Mouse (Mus musculus) forebrain, embryonic 16.5 days (tissue): ENCODE results near the gene 5330417C22Rik. TPM values are rescaled to one million over a fixed set of nuclear protein-coding genes. Genes with fewer than 3 reads are reported as not detected.

Source experiments
- ATAC-seq: fragments of 200-750 bp; cut with Nextera tagmentation; 2 replicates; pipeline ENCODE4 v1.8.0; 2017; ENCODE audit warnings: mild to moderate bottlenecking, moderate library complexity
- H3K27ac ChIP-seq: fragments of 300-500 bp; sonication (generic); 2 replicates; pipeline ENCODE4 v1.5.1; 2014; ENCODE audit warnings: low read length, control low read depth
- H3K27me3 ChIP-seq: fragments of 300-500 bp; sonication (generic); replicated peaks from 2 replicates; pipeline ENCODE4 v1.6.1; 2014; ENCODE audit warnings: low read length; ENCODE audit not compliant: control insufficient read depth, insufficient read depth
- H3K36me3 ChIP-seq: fragments of 300-500 bp; sonication (generic); 2 replicates; pipeline ENCODE4 v1.6.1; 2014; ENCODE audit not compliant: control insufficient read depth, insufficient read depth
- H3K4me1 ChIP-seq: fragments of 300-500 bp; sonication (generic); replicated peaks from 2 replicates; pipeline ENCODE4 v1.6.1; 2014; ENCODE audit warnings: low read length; ENCODE audit not compliant: control insufficient read depth, insufficient read depth
- H3K4me2 ChIP-seq: fragments of 300-500 bp; sonication (generic); 2 replicates; pipeline ENCODE4 v1.6.1; 2014; ENCODE audit warnings: mild to moderate bottlenecking, low read length, control low read depth
- H3K4me3 ChIP-seq: fragments of 300-500 bp; sonication (generic); replicated peaks from 2 replicates; pipeline ENCODE4 v1.5.1; 2014; ENCODE audit warnings: mild to moderate bottlenecking, low read length, control low read depth
- H3K9ac ChIP-seq: fragments of 300-500 bp; sonication (generic); replicated peaks from 2 replicates; pipeline ENCODE4 v1.6.1; 2014; ENCODE audit warnings: low read depth, low read length, control low read depth
- H3K9me3 ChIP-seq: fragments of 300-500 bp; sonication (generic); 2 replicates; pipeline ENCODE4 v1.6.1; 2016; ENCODE audit warnings: low read length; ENCODE audit not compliant: control insufficient read depth
- WGBS: fragments of 180-500 bp; shearing (Covaris S2); extraction: QIAGEN DNeasy Blood & Tissue Kit; methylation state at CpG from one replicate; pipeline ENCODE4 v1.1.7; 2014; 5-methylcytosine and 5-hydroxymethylcytosine counted together
- polyA plus RNA-seq: library from polyadenylated mRNA; unstranded; fragments of >200 nt; fragmentation: Nextera tagmentation; extraction: Ambion mirVana; gene quantifications from 2 replicates; pipeline ENCODE4 v1.2.1, GENCODE M21; 2015

The 5330417C22Rik gene
- polyA plus RNA-seq, 1 experiment from 2014 or later = 12.1 TPM

DNA sequence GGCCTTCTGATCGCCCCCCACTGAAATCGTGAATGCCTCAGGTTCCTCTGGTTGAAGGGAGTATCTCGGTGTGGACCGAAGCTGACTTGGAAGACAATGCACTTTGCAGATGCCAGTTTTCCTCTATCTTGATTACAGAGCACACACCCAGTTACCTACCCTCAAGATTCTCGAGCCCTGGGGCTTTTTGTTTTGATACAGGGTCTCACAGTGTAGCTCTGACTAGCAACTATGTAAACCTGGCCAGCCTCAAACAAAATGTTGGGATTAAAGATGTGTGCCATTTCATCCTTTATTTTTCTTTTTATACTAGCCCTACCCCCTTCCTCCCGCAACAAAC, 91.0 kb downstream of the 5330417C22Rik start:
- H3K27me3 ChIP-seq = no peaks in the 10 kb centered on the region
- H3K36me3 ChIP-seq = no peaks in the 10 kb centered on the region
- peak overlapping the region; percentile 78 for H3K9ac ChIP-seq
- WGBS = 14% methylated on average over 6 of the region's 6 CpGs
- peak overlapping the region; percentile 88 for H3K27ac ChIP-seq
- peaks cover 32% of the 10 kb centered on the region for H3K4me1 ChIP-seq
- peak overlapping the region; percentile 69 for H3K4me3 ChIP-seq
- no peak for ATAC-seq
- H3K4me2 ChIP-seq = peak overlapping the region; percentile 84
- no peaks in the 10 kb centered on the region for H3K9me3 ChIP-seq

DNA sequence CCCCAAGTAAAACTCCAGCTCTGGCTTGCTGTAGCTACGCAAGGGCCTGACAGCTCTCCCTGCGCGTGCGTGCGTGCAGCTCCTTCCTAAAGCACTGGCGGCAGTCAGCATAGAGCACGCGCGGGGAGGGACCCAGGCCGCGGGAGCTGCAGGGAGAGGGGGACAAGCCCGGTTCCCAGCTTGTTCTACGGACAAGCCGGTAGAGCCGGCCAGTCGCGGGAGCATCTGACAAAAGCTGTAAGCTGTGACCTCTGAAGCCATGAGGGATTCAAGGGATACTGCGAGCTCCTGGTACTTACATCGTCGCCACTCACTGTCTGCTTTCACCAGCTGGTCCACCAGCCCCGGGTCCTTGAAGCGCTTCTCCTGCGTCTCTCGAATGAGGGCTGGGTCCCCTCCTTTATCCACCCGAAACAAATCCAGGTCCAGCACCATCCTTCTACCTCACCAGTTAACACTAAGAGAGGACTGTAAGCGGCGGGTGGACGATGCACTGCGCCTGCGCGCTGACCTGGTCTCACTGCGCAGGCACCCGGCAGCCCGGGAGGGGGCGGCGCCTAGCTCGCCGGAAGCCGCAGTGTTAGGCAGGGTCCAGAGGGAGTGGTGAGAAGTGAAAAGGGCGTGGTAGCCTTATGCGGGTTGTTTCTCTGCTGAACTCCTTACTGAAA, 91.5 kb downstream of the 5330417C22Rik start, which contains the start of gene Sars:
Gene Sars (minus strand): TSS at position 512 of the 668 bp plus-strand sequence.
- H3K4me1 ChIP-seq = peaks cover 32% of the 10 kb centered on the region
- no peaks in the 10 kb centered on the region for H3K36me3 ChIP-seq
- WGBS = under 1% methylated on average over 41 of the region's 41 CpGs
- H3K4me2 ChIP-seq = peak within 1 kb of the TSS; percentile 84
- H3K9me3 ChIP-seq = no peaks in the 10 kb centered on the region
- no peaks in the 10 kb centered on the region for H3K27me3 ChIP-seq
- peak within 1 kb of the TSS; percentile 88 for H3K27ac ChIP-seq
- peak within 1 kb of the TSS; percentile 78 for H3K9ac ChIP-seq
- ATAC-seq = peak; percentile 97
- H3K4me3 ChIP-seq = peak within 1 kb of the TSS; percentile 69

DNA sequence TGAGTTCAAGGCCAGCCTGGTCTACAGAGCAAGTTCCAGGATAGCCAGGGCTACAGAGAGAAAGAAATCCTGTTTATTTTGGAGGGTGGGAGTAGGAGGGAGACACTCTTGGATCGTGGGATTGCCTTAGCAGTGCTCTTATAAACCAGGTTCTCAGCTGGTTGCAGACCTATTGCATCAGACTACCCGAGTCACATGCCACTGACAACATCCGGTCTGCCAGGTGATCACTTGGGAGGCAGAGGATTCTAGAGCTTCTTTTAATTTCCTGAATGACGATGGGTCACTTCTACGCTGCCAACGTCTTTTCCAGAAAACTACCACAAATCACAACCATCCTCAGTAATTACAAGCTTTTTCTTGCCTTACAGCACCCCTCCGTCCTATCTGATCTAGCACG, 92.3 kb downstream of the 5330417C22Rik start:
- Histone ChIP-seq H3K9ac (peak overlapping the region; percentile 78), H3K4me3 (peak overlapping the region; percentile 69), H3K27me3 (no peaks in the 10 kb centered on the region), H3K4me2 (peak overlapping the region; percentile 84), H3K27ac (peak overlapping the region; percentile 88; the same call in 1 of the 2 replicates), H3K9me3 (no peaks in the 10 kb centered on the region), H3K36me3 (no peaks in the 10 kb centered on the region), H3K4me1 (peaks cover 32% of the 10 kb centered on the region)
- 21% methylated on average over 8 of the region's 8 CpGs for WGBS
- ATAC-seq = no peak

DNA sequence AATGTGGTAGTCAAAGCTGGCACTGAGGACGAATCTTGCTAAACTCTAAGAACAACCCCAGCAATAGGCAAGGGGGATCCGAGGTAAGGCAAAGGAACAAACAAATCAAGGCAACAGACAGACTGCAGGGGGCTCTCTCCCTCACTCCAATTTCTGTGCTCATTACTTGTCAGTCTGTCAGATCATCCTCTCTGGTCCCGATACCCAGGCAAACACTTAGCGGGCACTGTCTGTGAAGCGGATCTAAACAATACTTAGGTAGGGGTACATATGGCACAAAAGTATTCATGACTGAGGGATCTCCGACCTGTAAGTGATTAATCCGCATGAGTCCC, 100.0 kb downstream of the 5330417C22Rik start:
- 49% methylated on average over 7 of the region's 7 CpGs for WGBS
- H3K4me3 ChIP-seq = no peak overlapping the region
- H3K4me1 ChIP-seq = peaks cover 32% of the 10 kb centered on the region
- H3K4me2 ChIP-seq = no peak overlapping the region
- no peaks in the 10 kb centered on the region for H3K27me3 ChIP-seq
- no peak for ATAC-seq
- no peak overlapping the region for H3K27ac ChIP-seq
- H3K9ac ChIP-seq = no peak overlapping the region
- H3K9me3 ChIP-seq = no peaks in the 10 kb centered on the region
- H3K36me3 ChIP-seq = peaks cover 2% of the 10 kb centered on the region

DNA sequence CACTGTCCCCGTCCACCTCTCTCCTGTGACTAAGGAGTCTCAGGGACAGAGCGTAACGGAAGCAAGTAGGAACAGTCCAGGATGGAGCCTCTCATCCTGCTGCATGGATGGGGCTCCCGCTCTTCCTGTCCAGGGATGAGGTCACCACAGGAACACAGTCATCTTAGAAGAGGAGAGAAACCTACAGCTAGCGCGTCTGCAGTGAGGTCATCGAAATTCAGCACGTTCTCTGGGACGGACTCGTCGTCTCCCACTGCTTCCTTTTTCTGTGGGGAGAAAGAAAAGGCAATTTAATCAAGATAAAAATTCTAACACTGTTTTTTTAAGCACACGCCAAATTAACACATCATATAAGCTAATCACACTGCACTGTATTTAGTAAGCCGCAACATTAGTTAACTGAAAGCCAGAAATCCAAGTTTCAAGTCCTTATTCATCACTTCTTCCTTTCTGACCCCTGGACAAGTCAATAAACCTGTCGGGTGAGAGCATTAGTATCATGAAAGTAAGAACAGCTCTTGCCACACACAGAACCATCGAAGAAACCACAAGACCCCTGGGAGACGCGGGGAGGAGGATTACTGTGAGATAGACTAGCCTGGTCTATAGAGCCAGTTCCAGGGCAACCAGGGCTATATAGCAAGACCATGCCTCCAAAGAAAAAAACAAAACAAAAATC, 100.5 kb downstream of the 5330417C22Rik start:
- WGBS = 74% methylated on average over 17 of the region's 17 CpGs
- Histone ChIP-seq H3K9me3 (no peaks in the 10 kb centered on the region), H3K4me2 (no peak overlapping the region), H3K36me3 (peaks cover 5% of the 10 kb centered on the region), H3K4me1 (peaks cover 31% of the 10 kb centered on the region), H3K27me3 (no peaks in the 10 kb centered on the region), H3K4me3 (no peak overlapping the region), H3K27ac (no peak overlapping the region), H3K9ac (no peak overlapping the region)
- ATAC-seq = no peak

DNA sequence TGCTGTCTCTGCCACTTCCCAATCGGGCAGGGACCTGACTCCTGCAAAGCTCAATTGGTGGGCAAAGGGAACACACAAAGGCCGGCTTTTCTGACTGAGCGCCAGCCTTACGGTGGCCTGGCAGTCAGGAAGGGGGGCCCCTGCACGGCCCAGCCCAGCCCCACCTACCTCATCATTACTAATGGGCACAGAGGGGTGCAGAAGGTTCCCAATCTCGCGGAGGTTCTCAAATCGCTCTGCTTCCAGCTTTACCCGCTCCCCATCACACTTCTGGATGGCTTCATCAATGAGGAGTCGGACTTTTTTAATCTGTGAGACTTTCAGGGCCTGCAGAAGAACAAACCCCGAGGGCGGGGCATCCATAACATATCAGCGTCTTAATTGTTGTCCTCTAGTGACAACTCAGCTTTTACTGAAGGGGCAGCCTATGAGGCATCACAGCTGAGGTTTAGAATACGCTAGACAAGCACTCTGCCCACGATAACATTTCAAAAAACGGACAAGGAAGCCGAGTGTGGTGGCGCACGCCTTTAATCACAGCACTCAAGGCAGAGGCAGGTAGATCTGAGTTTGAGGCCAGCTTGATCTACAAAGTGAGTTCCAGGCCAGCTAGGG, 102.3 kb downstream of the 5330417C22Rik start:
- Histone ChIP-seq H3K27me3 (no peaks in the 10 kb centered on the region), H3K9ac (peak overlapping the region; percentile 46), H3K27ac (peak overlapping the region; percentile 92), H3K9me3 (no peaks in the 10 kb centered on the region), H3K4me2 (peak overlapping the region; percentile 10), H3K36me3 (peaks cover 10% of the 10 kb centered on the region), H3K4me1 (peaks cover 31% of the 10 kb centered on the region), H3K4me3 (no peak overlapping the region)
- 9% methylated on average over 19 of the region's 19 CpGs for WGBS
- peak; percentile 61 for ATAC-seq

DNA sequence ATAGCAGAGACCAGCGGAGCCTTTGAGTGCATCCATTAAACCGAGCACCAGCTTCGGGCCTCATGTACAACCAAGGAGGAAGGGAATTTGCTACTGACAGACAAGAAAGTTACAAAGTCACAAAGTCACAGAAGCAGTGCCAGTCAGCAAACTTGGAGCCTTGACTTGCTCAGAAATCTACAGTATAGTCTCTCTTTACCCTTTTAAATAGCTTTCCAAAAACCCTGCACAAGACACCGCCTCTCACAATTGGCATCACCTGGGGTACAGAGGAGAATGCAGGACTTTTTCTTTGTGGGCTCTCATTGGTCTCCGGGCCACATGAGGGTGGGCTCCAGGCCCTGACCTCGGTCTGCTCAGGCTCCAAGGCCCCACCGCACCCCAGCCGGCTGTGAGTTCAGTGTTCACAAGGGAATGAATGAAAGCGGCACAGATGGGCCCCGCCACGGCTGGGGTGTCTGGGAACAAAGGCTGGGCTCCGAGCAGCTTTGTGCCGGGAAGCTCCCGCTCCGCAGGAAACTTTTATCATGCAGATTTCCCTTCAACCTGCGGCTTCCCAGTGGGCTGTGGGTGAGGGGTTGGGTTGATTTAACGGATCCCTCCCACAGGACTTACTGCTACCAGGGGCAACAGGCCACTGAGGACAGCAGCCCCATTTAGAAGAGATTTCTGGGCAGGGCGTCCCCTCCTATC, 103.0 kb downstream of the 5330417C22Rik start:
- Histone ChIP-seq H3K27ac (peak overlapping the region; percentile 92), H3K9ac (peak overlapping the region; percentile 46), H3K4me2 (peak overlapping the region; percentile 10), H3K36me3 (peaks cover 15% of the 10 kb centered on the region), H3K27me3 (no peaks in the 10 kb centered on the region), H3K4me3 (no peak overlapping the region), H3K9me3 (no peaks in the 10 kb centered on the region), H3K4me1 (peaks cover 31% of the 10 kb centered on the region)
- 2% methylated on average over 18 of the region's 18 CpGs for WGBS
- ATAC-seq = peak; percentile 82

DNA sequence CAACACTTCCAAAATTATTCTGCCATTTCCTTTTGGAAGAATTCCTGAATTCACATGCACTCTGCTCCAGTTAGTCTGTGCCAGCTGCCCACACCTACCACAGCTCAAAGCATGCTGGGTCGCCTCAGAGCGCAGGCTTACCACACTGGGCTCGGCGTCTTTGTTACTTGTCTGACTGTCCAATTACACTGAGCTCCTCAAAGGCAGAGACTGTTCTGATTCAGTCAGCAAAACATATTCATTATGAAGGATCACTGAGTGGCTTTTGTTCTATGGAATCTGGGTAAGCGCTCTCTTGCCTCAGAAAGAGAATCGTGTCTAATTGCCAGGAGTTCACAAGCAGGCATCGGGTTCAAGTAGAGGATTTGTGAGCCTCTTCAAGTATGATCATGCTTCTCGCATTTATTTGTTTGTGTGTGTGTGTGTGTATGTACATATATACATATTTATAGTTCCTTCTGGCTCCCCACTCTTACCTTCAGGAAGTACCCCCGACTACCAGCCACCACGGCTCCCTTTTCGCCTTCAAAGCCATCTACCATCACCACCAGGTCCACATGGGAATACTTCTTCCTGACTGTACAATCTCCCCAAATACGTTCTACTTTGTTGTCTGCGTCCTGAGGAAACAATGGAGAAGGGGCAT, 103.7 kb downstream of the 5330417C22Rik start:
- peaks cover 21% of the 10 kb centered on the region for H3K36me3 ChIP-seq
- ATAC-seq = peak; percentile 79
- no peaks in the 10 kb centered on the region for H3K27me3 ChIP-seq
- H3K4me2 ChIP-seq = no peak overlapping the region; the same call in 1 of the 2 replicates
- peak overlapping the region; percentile 36 for H3K9ac ChIP-seq
- WGBS = 13% methylated on average over 13 of the region's 13 CpGs
- no peaks in the 10 kb centered on the region for H3K9me3 ChIP-seq
- H3K4me3 ChIP-seq = no peak overlapping the region
- peak overlapping the region; percentile 92 for H3K27ac ChIP-seq
- peaks cover 31% of the 10 kb centered on the region for H3K4me1 ChIP-seq
